Mouse (Mus musculus): ENCODE data around the gene D1Pas1.

The D1Pas1 gene

DNA sequence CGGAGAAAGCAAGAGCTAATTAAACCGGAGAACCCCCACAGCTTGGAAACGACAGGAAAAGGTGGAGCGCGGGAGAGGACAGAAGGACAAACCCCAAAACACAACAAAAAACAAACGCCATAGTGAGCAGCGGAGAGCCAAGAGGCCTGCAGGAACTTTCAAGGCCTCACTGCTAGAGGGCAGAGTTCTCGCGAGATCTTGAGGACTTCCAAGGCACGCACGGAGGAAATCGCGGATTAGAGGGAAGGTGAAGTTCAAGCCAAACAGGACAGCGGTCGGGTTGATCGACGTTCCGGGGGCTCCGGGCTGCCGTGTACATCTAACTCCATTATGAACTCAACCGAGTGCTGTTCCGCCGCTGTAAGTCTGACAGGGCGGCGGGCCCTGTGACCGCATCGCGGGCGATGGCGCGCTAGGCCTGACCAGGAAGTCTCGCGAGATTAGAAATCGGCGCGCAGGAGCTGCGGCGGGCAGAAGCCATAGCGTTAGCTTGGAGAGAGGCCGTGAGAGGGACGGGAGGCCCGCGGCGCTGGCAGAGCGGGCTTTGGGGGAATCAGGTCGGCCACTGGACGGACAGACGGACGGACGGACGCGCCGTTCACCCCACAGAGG is at the start of gene D1Pas1:
Gene D1Pas1, plus strand, starts transcription at position 216 of the 612 bp plus-strand sequence.
- DNase-seq (ENCODE audit: low read depth, low spot score), result no peak

DNA sequence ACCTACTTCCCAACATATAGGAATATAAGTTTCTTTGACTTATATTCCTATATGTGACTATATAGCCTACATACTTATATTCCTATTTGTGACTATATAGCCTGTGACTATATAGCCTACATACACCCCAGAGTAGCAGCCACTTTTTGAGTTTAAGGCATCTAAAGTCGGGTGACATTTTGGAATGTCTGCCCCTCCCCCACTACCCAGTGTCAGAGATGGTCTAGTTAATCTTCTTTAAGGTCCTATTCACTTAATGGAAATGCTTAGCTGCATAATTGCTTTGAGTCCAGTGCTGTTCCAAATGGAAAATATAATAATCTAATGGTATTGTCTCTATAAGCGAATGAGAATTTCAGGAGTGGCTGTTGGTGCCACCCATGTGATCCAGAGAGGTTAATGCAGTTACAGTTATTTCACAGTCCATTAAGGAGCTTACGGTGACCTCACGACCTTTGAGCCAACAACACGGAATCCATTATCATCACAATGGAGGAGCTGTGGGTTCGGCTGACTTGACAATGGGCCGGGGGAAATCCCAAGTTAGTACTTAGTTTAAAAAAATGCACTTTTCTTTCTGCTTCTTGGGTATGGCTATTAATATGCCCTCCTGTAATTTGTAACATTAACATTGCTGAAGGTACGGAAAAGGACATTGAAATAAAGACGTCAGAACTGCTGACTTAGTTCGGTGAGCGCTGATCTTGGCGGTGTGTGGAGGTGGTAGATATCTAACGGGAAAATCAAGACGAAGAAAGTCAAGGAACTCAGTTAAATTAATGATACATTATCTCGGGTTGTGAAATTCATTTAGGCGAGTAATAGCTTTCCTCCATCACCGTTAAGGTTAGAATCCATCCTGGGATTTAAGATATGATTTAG is 44.5 kb upstream of the D1Pas1 start:
- no peak for DNase-seq (ENCODE audit: low read depth, low spot score)

DNA sequence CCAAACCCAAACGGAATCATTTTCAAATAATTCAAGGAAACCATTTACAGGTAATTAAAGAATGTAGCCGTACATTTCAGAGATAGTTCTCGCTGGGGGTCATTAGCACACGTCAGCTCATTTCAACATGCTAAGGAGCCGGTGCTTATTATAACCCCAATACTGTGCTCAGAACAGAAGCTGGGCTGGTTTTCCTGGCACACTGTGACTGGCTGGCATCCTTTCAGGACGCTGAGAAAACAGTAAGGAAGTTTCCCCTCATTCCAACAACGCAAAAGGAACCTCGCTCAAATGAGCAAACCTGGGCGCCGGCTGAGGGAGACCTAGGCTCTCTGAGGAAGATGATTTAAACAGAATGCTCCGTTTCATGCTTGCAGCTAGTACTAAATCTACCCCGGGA is 43.2 kb upstream of the D1Pas1 start:
- no peak for DNase-seq (ENCODE audit: low read depth, low spot score)

DNA sequence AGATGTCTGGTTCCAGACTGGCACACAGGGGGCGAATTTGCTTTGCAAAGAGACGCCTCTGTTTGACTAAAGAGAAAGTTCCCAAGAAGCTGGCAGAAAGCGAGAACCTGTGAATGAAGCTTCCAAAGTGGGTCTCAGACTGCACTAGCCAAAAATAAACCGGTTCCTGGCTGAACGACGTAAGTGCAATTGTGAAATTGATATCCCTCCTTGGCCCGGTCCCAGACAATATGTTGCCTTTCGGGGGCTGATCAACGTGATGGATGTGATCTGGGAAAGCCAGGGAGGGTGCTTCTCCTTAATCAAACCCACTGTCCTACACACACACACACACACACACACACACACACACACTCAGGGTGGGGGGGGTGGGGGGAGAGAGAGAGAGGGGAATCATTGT is 41.8 kb upstream of the D1Pas1 start:
- no peak for DNase-seq (ENCODE audit: low read depth, low spot score)

DNA sequence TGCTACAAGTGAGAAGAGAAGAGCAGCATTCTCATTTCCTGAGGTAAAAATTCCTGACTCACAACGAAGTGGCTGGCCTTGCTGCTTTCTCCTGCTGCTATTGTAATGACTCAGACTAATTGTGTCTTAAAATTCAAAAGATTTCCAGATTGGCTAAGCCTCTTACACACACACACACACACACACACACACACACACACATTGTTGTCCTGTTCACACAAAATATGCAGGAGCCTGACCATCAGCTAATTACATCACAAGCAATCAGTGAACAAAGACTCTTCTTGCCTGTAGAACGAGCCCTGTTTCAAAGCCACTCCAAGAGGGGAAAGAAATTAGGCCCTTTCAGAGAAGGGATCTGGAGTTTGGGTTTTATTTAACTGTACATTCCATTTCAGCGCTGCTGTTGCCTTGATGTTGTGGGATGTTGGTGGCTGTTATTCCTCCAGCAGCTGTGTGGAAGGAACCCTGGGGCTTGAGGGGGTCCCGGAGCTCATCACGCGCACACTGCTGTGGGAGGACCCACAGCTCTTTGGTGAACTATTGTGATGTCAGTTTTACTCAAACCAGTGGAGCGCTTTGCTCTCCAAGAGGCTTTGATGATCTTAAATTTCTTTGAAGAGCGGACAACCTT is 40.8 kb upstream of the D1Pas1 start:
- DNase-seq (ENCODE audit: low read depth, low spot score), result no peak

DNA sequence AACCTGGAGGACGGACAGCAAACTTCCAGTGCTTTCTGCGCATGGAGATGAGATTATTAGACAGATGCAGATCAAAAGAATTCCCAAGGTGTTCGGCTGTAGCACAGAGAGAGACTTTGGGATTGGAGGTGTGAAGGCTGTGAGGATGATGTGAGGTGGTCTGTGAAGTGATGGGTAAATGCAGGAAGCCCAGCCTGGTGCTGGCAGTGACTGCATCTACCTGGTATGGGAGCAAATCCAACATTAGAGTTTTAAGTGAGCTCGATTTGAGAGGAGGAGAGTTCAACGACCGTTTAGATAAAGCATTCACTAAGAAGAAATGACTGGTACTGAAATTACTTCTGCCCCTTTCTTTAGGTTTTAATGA is 40.3 kb upstream of the D1Pas1 start:
- no peak for DNase-seq (ENCODE audit: low read depth, low spot score)

DNA sequence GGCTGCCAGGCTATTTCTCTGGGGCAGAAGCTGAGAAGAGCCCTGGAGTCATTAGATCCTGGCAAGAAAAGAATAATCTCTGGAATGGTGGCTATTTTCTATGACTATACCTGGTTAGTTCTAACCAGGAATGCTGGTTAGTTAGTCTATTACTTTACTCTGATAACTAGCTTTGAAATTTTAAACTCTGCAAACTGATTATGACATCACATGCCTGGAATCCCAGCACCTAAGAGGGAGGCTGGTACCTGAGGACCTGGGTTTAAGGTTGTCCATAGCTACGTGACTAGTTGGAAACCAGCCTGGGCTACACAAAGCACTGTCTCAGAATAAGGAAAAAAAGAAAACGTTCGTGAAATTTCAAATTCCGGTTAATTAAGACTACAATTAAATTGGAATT is 39.7 kb upstream of the D1Pas1 start:
- no peak for DNase-seq (ENCODE audit: low read depth, low spot score)

DNA sequence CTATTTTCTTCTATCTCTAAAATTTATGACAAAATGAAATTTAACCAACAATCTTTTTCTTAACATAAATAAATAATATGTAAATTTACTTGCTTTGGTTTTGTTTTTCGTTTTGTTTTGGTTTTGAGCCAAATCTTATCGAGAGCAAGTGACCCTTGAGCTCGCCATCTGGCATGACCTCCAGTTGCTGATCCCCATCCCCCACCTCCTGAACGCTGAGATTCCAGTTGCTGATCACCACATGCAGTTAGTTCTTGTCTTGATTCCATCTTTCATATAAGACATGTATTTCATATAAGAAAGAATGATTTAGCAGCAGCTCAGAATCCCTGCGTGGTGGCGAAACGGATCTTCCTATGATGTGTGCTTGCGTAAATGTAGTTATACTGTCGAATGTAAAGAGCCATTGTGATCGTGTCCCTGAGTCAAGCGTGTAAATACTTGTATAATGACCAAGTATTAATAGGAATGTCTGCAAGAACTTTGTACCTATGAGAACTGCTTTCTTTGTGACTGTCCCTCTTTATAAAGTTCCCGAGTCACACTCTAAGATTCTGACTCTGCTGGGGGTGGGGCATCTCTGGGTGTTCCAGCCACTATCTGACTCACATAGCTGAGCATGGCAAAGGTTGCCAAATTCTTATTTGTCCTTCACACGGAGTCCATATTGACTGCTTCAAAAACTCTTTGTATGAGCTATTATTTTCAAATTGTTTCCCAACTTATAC is 36.9 kb upstream of the D1Pas1 start:
- no peak for DNase-seq (ENCODE audit: low read depth, low spot score)

DNA sequence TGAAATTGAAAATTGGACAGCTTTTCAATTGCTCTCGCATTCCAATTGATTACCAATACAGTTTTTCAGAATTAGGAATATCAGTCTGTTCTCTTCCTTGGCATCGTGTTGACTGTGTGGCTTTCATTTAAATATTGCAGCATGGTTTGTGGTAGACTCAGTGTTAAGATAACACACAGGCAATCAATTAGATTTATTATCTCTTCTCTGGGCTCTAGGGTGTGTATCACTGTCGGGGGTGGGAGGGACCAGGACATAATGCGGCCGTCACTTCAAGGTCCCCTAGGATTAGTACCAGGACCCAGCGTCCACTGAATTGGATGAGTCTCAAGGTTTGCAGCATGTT is 36.4 kb upstream of the D1Pas1 start:
- DNase-seq (ENCODE audit: low read depth, low spot score), result no peak

DNA sequence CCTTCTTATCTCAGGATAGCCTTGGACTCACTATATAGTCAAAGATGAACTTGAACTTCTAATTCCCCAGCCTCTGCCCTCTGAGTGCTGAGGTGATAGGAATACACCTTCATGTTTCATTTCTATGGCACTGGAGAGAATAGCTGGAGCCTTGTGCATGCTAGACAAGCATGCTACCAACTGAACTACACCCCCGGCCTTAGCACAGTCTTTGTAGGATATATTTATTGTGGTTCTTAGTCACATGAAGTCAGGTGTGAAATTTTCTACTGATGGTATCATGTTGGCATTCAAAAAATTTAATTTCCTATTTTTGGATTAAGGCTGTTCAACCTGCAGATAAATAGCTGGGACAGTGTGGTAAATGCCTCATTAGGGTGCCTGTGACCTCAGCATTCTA is 33.0 kb upstream of the D1Pas1 start:
- no peak for DNase-seq (ENCODE audit: low read depth, low spot score)

DNA sequence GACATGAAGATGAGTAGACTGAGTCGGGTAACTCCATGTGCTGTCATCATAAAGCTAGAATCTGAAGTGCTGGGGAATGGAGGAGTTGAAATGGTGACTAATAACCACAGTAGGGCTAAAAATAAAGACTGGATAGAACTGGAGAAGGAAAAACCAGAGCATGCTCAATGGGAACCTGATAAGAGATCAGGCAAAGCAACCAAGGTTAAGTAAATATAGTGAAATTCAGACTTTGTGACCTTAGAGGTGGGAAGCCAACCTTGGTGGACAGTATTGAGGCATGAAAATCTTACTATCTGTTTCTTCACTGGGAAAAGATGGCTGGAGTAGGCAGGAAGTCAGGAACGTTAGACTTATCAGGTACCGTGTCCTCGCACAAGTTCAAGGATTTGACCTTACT is 14.8 kb upstream of the D1Pas1 start:
- DNase-seq (ENCODE audit: low read depth, low spot score), result no peak

DNA sequence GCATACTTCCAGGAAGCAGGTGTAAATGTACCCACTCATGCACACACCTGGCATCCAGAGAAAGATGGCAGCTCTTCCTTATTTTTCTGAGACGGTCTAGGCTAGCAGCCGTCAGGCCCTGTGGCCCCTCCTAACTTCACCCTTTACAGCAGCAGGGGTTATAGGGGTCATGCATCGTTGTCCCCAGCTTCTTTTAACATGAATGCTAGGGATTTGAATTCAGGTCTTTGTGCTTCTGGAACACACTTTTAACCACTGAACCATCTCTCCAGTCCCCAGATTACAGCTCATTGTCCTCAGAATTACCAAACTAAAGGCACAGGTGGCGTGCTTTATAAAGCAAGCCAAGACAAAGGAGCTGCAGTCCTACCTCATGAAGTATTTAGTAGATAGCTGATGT is 12.6 kb upstream of the D1Pas1 start:
- DNase-seq (ENCODE audit: low read depth, low spot score), result no peak

DNA sequence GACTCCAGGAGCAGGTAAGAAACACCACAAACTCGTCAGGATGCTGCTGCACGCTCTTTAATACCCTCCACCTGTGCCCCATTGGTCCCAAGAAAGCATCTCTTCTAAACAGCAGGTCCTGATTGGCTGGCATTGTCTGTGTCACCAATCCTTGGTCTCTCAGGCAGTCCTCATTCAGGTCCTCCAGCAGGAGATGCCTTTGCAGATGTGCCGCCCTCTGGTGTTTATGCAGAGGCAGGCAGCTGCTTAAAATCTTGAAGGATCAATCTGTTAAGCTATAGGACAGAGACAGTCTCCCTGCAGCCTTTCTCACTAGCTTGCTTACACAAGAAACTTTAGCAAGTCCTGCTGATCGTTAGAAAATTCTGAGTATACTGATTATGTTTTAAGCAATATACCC is 7.8 kb upstream of the D1Pas1 start:
- DNase-seq (ENCODE audit: low read depth, low spot score), result no peak

DNA sequence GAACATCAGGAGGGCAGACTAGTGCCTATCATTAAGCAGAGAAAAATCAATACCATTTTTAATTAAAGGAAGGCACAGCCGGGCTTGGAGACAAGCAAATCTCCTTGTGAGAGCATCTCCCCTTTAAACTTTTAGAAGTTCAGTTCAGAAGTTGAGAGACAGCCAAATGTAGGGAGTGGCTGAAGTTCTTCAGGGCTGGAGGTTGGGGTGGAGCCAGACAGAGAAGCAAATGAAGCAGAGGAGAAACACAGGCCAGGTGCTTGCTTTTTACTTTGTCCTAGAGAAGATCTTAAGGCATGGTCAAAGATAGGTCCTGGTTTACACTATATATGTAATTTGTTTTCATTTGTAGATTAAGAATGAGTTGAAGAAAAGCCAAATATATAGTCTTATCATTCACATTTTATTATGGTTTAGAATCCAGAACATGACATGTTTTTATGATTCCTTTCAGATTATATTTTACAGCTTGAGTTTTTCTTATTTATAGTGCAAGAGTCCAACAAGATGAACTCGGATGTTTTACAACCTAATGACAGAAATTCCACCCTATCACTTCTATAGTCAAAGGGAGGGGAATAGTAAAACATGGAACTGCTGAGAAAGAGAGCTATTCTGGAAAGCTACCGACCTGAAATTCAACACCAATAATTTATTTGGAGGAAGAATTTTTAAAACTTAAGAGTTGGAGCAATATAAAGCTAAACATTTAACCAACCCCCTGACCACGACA is 2.9 kb upstream of the D1Pas1 start:
- no peak for DNase-seq (ENCODE audit: low read depth, low spot score)

DNA sequence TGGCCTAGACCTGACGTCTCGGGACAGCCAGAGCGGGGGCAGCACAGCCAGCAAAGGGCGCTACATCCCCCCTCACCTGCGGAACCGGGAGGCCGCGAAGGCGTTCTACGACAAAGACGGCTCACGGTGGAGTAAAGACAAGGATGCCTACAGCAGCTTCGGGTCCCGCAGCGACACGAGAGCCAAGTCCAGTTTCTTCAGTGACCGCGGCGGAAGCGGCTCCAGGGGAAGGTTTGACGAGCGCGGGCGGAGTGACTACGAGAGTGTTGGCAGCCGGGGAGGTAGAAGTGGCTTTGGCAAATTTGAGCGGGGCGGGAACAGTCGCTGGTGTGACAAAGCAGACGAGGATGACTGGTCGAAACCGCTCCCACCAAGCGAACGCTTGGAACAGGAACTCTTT is 710 bp downstream of the D1Pas1 start:
- no peak for DNase-seq (ENCODE audit: low read depth, low spot score)

DNA sequence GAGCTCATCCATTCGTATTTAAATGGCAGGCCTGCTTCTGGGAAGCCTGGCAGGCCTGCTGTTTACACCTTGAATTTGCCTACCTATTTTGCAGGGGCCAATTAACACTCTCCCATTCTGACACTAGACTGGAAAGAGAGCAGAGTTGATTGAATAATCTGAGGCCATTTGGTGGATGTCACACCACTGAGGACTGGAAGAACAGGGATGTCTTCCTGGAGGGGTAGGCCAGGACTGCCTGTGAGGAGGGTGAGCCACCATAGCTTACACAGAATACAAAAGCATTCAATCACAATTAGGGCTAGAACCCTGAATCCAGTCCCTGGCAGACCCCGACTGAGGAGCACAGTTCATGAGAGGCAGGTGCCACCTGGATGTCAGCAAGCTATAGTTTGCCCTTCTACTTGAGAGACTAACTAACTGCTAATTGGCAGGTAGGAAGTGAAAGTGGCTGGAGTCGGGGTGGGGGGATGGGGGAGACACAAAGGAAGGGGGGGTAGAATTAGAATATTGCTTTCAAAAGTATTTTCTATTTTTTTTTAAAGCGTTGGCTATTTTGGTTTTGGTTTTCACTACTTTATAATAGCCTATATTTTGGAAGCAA is 9.8 kb downstream of the D1Pas1 start:
- no peak for DNase-seq (ENCODE audit: low read depth, low spot score)

DNA sequence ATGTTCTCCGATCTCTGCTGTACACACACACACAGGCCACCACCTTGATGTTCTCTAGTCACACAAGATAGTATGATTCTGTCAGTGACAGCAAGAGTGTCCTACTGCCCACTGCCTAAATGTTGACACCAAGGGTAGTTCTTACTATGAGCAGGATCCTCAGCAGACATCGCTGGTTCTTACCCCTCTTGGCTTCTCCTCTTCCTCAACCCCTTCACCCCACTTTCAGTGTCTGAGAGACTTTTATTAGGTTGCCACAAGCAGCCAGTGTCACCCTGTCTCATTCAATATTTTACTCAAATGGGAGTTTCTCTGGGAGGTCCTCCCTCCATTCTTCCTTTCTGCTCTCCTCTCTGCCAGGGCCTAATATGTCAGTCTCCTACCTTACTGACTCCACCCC is 10.6 kb downstream of the D1Pas1 start:
- DNase-seq (ENCODE audit: low read depth, low spot score), result no peak

DNA sequence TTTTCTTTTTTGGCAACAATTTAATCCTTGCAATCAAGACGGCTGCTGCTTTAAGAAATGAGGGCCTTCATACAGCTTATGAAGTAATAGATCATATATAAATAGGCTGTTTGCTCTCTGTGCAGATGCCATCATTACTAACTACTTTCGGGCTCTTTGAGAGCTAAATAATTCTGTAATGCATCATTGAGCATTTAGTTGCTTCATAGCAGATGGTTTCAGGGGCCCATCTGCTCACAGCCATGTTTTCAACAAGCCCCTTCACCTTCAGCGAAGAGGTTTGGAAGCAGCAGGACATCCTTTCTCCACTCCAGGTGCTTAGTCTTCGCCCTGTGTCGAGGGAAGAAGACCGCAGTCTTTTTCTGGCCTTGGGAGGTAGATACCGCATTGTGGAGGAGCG is 12.2 kb downstream of the D1Pas1 start:
- no peak for DNase-seq (ENCODE audit: low read depth, low spot score)

DNA sequence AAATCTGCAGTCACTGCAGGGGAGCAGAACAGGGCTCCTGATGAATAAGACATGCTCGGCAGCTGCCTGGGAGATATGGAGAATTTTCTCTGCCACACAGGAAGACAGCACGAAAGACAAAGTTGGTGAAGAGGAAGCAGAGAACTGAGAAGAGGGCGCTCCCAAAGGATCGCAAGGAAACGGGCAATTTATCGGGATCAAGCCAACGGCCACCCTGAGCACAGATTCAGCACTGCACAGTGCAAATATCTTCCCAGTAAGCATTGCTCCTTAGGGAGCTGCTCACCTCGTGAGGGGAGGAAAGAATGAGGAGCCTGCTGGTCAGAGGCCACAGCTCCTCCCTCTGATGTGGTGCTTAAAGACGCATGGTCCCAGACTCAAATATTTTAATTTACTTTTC is 13.3 kb downstream of the D1Pas1 start:
- no peak for DNase-seq (ENCODE audit: low read depth, low spot score)

DNA sequence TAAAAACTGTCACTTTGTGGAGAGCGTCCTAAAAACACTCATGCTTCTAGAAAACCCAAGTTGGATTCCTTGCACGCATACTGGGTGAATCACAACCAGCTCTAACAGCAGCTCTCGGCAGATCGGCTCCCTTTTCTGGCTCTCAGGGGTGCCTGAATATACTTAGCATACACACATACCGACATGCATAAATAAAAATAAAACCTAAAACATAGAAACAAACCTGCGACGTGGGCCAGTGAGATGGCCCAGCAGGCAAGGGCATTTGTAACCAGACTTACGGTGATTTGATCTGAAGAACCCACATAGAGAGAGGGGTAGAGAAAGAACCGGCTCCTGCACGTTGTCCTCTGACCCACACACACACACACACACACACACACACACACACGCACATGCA is 17.9 kb downstream of the D1Pas1 start:
- no peak for DNase-seq (ENCODE audit: low read depth, low spot score)

DNA sequence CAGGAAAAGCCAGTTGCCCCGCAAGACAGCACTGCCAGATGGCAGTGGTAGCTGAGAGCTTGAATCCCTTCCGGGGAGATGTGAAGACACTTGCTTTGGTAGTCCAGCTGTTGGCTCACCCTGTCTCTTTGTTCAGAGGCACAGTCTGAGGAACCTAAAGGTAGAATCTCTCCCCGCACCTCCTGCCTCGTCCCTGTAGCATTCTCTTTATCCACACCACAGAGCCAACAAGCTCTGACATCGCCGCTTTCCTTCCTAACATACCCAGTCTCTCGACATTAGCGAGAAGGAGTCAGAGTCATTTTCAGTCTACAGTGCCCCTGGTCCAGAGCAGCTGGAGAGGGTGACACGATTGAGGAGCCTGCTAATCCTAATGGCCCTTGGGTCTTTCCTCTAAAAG is 18.9 kb downstream of the D1Pas1 start:
- DNase-seq (ENCODE audit: low read depth, low spot score), result no peak
